ENCODE assay signal across 11 mouse cellular contexts in the genomic region with DNA sequence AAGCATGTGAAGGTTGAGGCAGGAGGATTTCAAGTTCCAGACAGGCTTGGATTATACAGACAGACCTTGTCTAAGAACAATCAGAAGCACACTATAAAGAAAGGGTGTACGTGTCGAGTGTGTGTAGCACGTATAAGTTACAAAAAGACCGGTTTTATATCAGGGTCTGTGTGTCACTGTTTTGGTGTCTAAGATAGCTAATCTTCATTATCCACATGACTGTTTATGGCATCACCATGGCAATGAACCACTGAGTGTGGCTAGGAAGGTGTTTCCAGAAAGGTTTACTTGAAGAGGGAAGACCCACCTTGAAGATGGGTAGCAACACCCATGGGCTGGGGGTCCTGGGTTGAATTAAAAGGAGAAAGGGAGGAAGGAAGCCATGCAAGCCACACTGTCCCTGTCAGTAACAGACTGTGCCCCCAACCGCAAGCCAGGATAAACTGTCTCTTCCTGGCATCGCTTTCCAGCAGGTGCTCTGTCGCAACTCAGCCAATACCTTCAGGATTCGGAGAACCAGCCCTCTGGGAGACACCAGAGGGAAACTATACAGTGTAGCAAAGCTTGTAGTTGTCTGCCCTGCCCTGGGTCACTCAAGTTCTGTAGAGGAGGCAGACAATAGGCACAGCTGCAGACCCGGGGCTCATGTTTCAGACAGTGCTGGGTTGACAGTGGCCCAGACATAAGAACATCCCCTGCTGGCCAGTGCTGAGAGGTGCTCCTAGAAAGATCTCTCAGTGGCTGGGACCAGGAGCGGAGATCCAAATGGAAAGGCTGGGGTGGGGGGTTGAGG. TPM values are rescaled to one million over a fixed set of nuclear protein-coding genes. Genes with fewer than 3 reads are reported as not detected.
DNase-seq lines count a peak whose midpoint lies in the region; ATAC-seq and TF ChIP-seq lines count a peak whose summit lies in the region.
"Had no signal": no experiment of that assay in that cellular context is flagged by ENCODE, and none has a peak within 500 bp of the region (broad histone marks: within the 10 kb centered on the region; RNA-seq: fewer than 3 reads in every experiment).

No protein-coding gene starts in this region.

- H3K9ac ChIP-seq in kidney, embryonic 16.5 days (replicated peaks; ENCODE audit: low read length): no peak overlapping the region
- H3K9ac ChIP-seq in CH12.LX (ENCODE audit: insufficient read depth, low read depth): 0 out of 2 replicates have a peak overlapping the region, but pooled peaks have one; percentile 53
- peak overlapping the region; percentile 29; the same call in 1 of the 2 replicates for H3K9ac ChIP-seq in liver, embryonic 12.5 days

- H3K4me2 ChIP-seq in kidney, embryonic 16.5 days (replicated peaks; ENCODE audit: low read depth, low read length): no peak overlapping the region
- peak overlapping the region; percentile 39 for H3K4me2 ChIP-seq in CH12.LX (ENCODE audit: insufficient read depth, low read depth, poor library complexity, severe bottlenecking)
- peak overlapping the region; percentile 25 for H3K4me2 ChIP-seq in liver, embryonic 12.5 days

- ATAC-seq in kidney, embryonic 16.5 days (ENCODE audit: low FRiP score, low TSS enrichment): peak; percentile 49; the same call in 1 of the 2 replicates
- peak; percentile 42 for ATAC-seq in liver, embryonic 12.5 days

- H3K9me3 ChIP-seq in kidney, embryonic 16.5 days (ENCODE audit: low read length): no peaks in the 10 kb centered on the region
- H3K9me3 ChIP-seq in CH12.LX (replicated peaks; ENCODE audit: low read length): no peaks in the 10 kb centered on the region
- H3K9me3 ChIP-seq in liver, embryonic 12.5 days (replicated peaks): no peaks in the 10 kb centered on the region

- no peaks in the 10 kb centered on the region for H3K36me3 ChIP-seq in kidney, embryonic 16.5 days (ENCODE audit: insufficient read depth, low read length)
- peaks cover 0 to 20% of the 10 kb centered on the region in 2 experiments for H3K36me3 ChIP-seq in CH12.LX (replicated peaks in 1 of 2; ENCODE audit: control insufficient read depth in 1 of 2, insufficient read depth in 1 of 2, low read length in 1 of 2)
- no peaks in the 10 kb centered on the region for H3K36me3 ChIP-seq in liver, embryonic 12.5 days

- H3K27me3 ChIP-seq in kidney, embryonic 16.5 days (ENCODE audit: insufficient read depth, low read length): peaks cover 6% of the 10 kb centered on the region
- no peaks in the 10 kb centered on the region for H3K27me3 ChIP-seq in CH12.LX (replicated peaks)
- no peaks in the 10 kb centered on the region for H3K27me3 ChIP-seq in liver, embryonic 12.5 days (replicated peaks)

- no peak for DNase-seq in kidney, postnatal 14 days
- DNase-seq in CH12.LX (ENCODE audit: extremely low read depth): no peak
- no peak for DNase-seq in frontal cortex, postnatal 10 days (ENCODE audit: low spot score in 2 of 2)
- DNase-seq in lung, adult 2 months: no peak
- DNase-seq in left cerebral cortex, adult 9 months (ENCODE audit: low spot score in 2 of 2): no peak
- DNase-seq: cerebellum, postnatal 36 days; gastrocnemius, postnatal 36 days; kidney, adult 18-20 months had no signal

- 0 out of 2 replicates have a peak, but pooled peaks cover 5% of the 10 kb centered on the region for H3K4me1 ChIP-seq in kidney, embryonic 16.5 days (ENCODE audit: insufficient read depth, low read length)
- H3K4me1 ChIP-seq in CH12.LX (ENCODE audit: control insufficient read depth in 1 of 2, insufficient read depth in 2 of 2): peaks cover 65 to 91% of the 10 kb centered on the region in 2 experiments
- H3K4me1 ChIP-seq in bone marrow, adult 2 months (ENCODE audit: control insufficient read depth, insufficient read depth, low read length): peaks cover 18% of the 10 kb centered on the region
- peaks cover 93% of the 10 kb centered on the region for H3K4me1 ChIP-seq in liver, embryonic 12.5 days
- H3K4me1 ChIP-seq in lung, adult 2 months (ENCODE audit: control insufficient read depth, insufficient read depth, low read length): peaks cover 7% of the 10 kb centered on the region; the same call in 1 of the 2 replicates

- in situ Hi-C loops in CH12.LX (cut with MboI; ENCODE audit: low pct_ligation_motif_present, low pct_unique_long_range_greater_than_20kb, low sequenced_read_pairs): loop anchor here (10.0 kb wide), 1 partner anchor 48 kb away; no protein-coding TSS in a partner anchor

- H3K4me3 ChIP-seq in kidney, embryonic 16.5 days (ENCODE audit: low read length): no peak overlapping the region
- no peak overlapping the region for H3K4me3 ChIP-seq in CH12.LX (replicated peaks in 1 of 3; ENCODE audit: low read depth in 2 of 3, low read length in 2 of 3, poor library complexity in 1 of 3)
- H3K4me3 ChIP-seq in bone marrow, adult 2 months (replicated peaks; ENCODE audit: control insufficient read depth, low read depth, low read length): no peak overlapping the region
- no peak overlapping the region for H3K4me3 ChIP-seq in liver, embryonic 12.5 days
- H3K4me3 ChIP-seq in lung, adult 2 months (replicated peaks; ENCODE audit: extremely low read depth, low read depth, low read length): no peak overlapping the region

- H3K79me2 ChIP-seq in CH12.LX (replicated peaks; ENCODE audit: control insufficient read depth, extremely low read depth, insufficient read depth, poor library complexity, severe bottlenecking): peaks cover 34% of the 10 kb centered on the region

- TF ChIP-seq EP300 in CH12.LX (IDR thresholded peaks at IDR 0.05; ENCODE audit: low read length): no peak

- dilution Hi-C loops in CH12.LX (cut with MboI; ENCODE audit: extremely low pct_ligation_motif_present, extremely low pct_unique_long_range_greater_than_20kb, low sequenced_read_pairs): no loop called here

- peak; percentile 32 for TF ChIP-seq RAD21 in CH12.LX (IDR thresholded peaks at IDR 0.05; ENCODE audit: low read depth, low read length)

- peak in 1 of 2 experiments; percentile 60; a peak in 2 of 4 replicates for TF ChIP-seq CTCF in CH12.LX (conservative IDR thresholded peaks at IDR 0.05 in 1 of 2, IDR thresholded peaks at IDR 0.05 in 1 of 2; ENCODE audit: low read depth in 2 of 2, low read length in 2 of 2)
- TF ChIP-seq CTCF in bone marrow, adult 2 months (IDR thresholded peaks at IDR 0.05; ENCODE audit: control insufficient read depth, insufficient read depth, low read length): 0 out of 2 replicates have a peak, but pooled peaks have one; percentile 13
- no peak for TF ChIP-seq CTCF in lung, adult 2 months (IDR thresholded peaks at IDR 0.05; ENCODE audit: insufficient read depth, low read length)

- 68% methylated on average over 10 of the region's 10 CpGs for WGBS in kidney, embryonic 16.5 days
- WGBS in bone marrow, adult 2 months: 31% methylated on average over 10 of the region's 10 CpGs
- 46% methylated on average over 10 of the region's 10 CpGs for WGBS in liver, embryonic 12.5 days (ENCODE audit: insufficient replicate concordance)
- 76% methylated on average over 10 of the region's 10 CpGs for WGBS in lung, adult 2 months

- TF ChIP-seq POLR2A in CH12.LX (IDR thresholded peaks at IDR 0.05; ENCODE audit: low read depth, low read length): no peak
- no peak for TF ChIP-seq POLR2A in bone marrow, adult 2 months (IDR thresholded peaks at IDR 0.05; ENCODE audit: borderline replicate concordance, control insufficient read depth, low read depth, low read length)
- TF ChIP-seq POLR2A in lung, adult 2 months (IDR thresholded peaks at IDR 0.05; ENCODE audit: borderline replicate concordance, extremely low read depth, low read depth, low read length): no peak

- no peak overlapping the region for H3K27ac ChIP-seq in kidney, embryonic 16.5 days (ENCODE audit: low read length)
- peak overlapping the region; percentile 86 for H3K27ac ChIP-seq in CH12.LX (ENCODE audit: insufficient read depth, low read depth)
- H3K27ac ChIP-seq in bone marrow, adult 2 months (ENCODE audit: control insufficient read depth, insufficient read depth, low read depth, low read length, poor library complexity): no peak overlapping the region
- peak overlapping the region; percentile 37 for H3K27ac ChIP-seq in liver, embryonic 12.5 days

TF ChIP-seq in CH12.LX, 34 proteins besides CTCF, POLR2A, EP300 and RAD21:
- TF ChIP-seq ELF1 (IDR thresholded peaks at IDR 0.05; ENCODE audit: low read depth, low read length): no peak
- TF ChIP-seq USF1 (IDR thresholded peaks at IDR 0.05; ENCODE audit: low read depth, low read length): no peak
- TF ChIP-seq CHD2 (IDR thresholded peaks at IDR 0.05; ENCODE audit: low read length): no peak
- TF ChIP-seq SMC3 (IDR thresholded peaks at IDR 0.05; ENCODE audit: low read depth, low read length): peak; percentile 53
- TF ChIP-seq JUND (conservative IDR thresholded peaks at IDR 0.05; ENCODE audit: low read depth, low read length): no peak
- TF ChIP-seq MEF2A (IDR thresholded peaks at IDR 0.05; ENCODE audit: borderline replicate concordance, low read depth, low read length): no peak
- TF ChIP-seq SIN3A (IDR thresholded peaks at IDR 0.05; ENCODE audit: low read length): peak; percentile 37
- TF ChIP-seq ZNF384 (IDR thresholded peaks at IDR 0.05; ENCODE audit: low read depth, low read length): no peak
- TF ChIP-seq MXI1 (IDR thresholded peaks at IDR 0.05; ENCODE audit: low read depth, low read length): no peak

RNA-seq across cellular contexts. Expression of a gene that starts 7.1 kb away (rescaled TPM):
- polyA plus RNA-seq in kidney, embryonic 16.5 days (2015; fragmentation: Nextera tagmentation; extraction: Ambion mirVana): 0.51 and 1.1 TPM in 2 replicates
- 16.6 and 18.7 TPM in 2 replicates for total RNA-seq in CH12.LX (2012; rRNA removed)
- 5.3 and 5.5 TPM in 2 replicates for total RNA-seq in CH12.LX (2014; rRNA removed)
- polyA plus RNA-seq in CH12.LX (2012; ENCODE audit: insufficient read length, low read depth): 7.3 and 7.5 TPM in 2 replicates
- 9.0 and 11.1 TPM in 2 replicates for polyA plus RNA-seq in bone marrow, adult 2 months (2011; ENCODE audit: insufficient read depth, insufficient read length, low replicate concordance, missing spikeins)
- 2.1 and 2.5 TPM in 2 replicates for polyA plus RNA-seq in liver, embryonic 12.5 days (2016; fragmentation: Nextera tagmentation; extraction: Ambion mirVana)
- 3.5 and 3.7 TPM in 2 replicates for polyA plus RNA-seq in lung, adult 2 months (2012; rRNA removed)

RNA-seq across cellular contexts. Expression of a gene that starts 30.0 kb away (rescaled TPM):
- 162 and 174 TPM in 2 replicates for polyA plus RNA-seq in kidney, embryonic 16.5 days (2015; fragmentation: Nextera tagmentation; extraction: Ambion mirVana)
- 38.5 and 51.6 TPM in 2 replicates for total RNA-seq in CH12.LX (2012; rRNA removed)
- 72.8 and 79.5 TPM in 2 replicates for total RNA-seq in CH12.LX (2014; rRNA removed)
- polyA plus RNA-seq in CH12.LX (2012; ENCODE audit: insufficient read length, low read depth): 112 and 123 TPM in 2 replicates
- polyA plus RNA-seq in bone marrow, adult 2 months (2011; ENCODE audit: insufficient read depth, insufficient read length, low replicate concordance, missing spikeins): 274 and 493 TPM in 2 replicates
- polyA plus RNA-seq in liver, embryonic 12.5 days (2016; fragmentation: Nextera tagmentation; extraction: Ambion mirVana): 719 and 730 TPM in 2 replicates
- 43.1 and 54.7 TPM in 2 replicates for polyA plus RNA-seq in lung, adult 2 months (2012; rRNA removed)

Comparison
In these comparisons a context has a peak if more than half of its experiments do, and no peak if none do; other contexts are left out.
1. H3K27ac ChIP-seq: peak in CH12.LX (single experiment) and liver, embryonic 12.5 days (single experiment); none in kidney, embryonic 16.5 days (single experiment) and bone marrow, adult 2 months (single experiment).